Mouse (Mus musculus): ENCODE data around the gene BC037034. TPM values are rescaled to one million over a fixed set of nuclear protein-coding genes. Genes with fewer than 3 reads are reported as not detected.

BC037034 gene
- polyA plus RNA-seq, 2 experiments from 2014 or later, result 2.7 to 4.4 TPM

Other genes starting within 250 kb of the BC037034 start
- gene Smok3a, start 242.8 kb downstream of the BC037034 start, polyA plus RNA-seq (2017; shearing (Covaris generic)), result not detected
- gene Smok3b, start 242.6 kb downstream of the BC037034 start, polyA plus RNA-seq (2017; shearing (Covaris generic)), result not detected
- not detected for gene Smok3c, start 210.8 kb downstream of the BC037034 start, polyA plus RNA-seq (2017; shearing (Covaris generic))
- 10 to 100 TPM in 1 of 2 experiments, 1 to 10 TPM in 1; 9.2 to 13.0 TPM for gene Zkscan1, start 178.9 kb downstream of the BC037034 start, polyA plus RNA-seq (2017; shearing (Covaris generic))
- gene Zscan21, start 147.1 kb downstream of the BC037034 start, polyA plus RNA-seq (2017; shearing (Covaris generic)), result 10 to 100 TPM; 22.8 TPM
- gene Zfp113, start 108.3 kb downstream of the BC037034 start, polyA plus RNA-seq (2017; shearing (Covaris generic)), result 10 to 100 TPM; 10.6 to 20.3 TPM
- gene Cops6, start 103.0 kb downstream of the BC037034 start, polyA plus RNA-seq (2017; shearing (Covaris generic)), result 100 to 1,000 TPM; 184 to 231 TPM
- gene Ap4m1, start 92.0 kb downstream of the BC037034 start, polyA plus RNA-seq (2017; shearing (Covaris generic)), result 1 to 10 TPM; 5.3 to 6.1 TPM
- 10 to 100 TPM; 47.6 to 74.5 TPM for gene Mcm7, start 91.6 kb downstream of the BC037034 start, polyA plus RNA-seq (2017; shearing (Covaris generic))
- gene Taf6, start 76.6 kb downstream of the BC037034 start, polyA plus RNA-seq (2017; shearing (Covaris generic)), result 10 to 100 TPM; 60.5 to 73.4 TPM
- gene Cnpy4, start 76.5 kb downstream of the BC037034 start, polyA plus RNA-seq (2017; shearing (Covaris generic)), result 10 to 100 TPM; 42.2 to 61.8 TPM
- not detected for gene Mblac1, start 69.7 kb downstream of the BC037034 start, polyA plus RNA-seq (2017; shearing (Covaris generic))
- under 1 TPM in 1 of 2 experiments, not detected in 1; 0.31 TPM for gene Nxpe5, start 38.1 kb downstream of the BC037034 start, polyA plus RNA-seq (2017; shearing (Covaris generic))
- gene Lamtor4, start 8.6 kb downstream of the BC037034 start, polyA plus RNA-seq (2017; shearing (Covaris generic)), result 100 to 1,000 TPM; 111 to 120 TPM
- under 1 TPM in 1 of 2 experiments, not detected in 1; 0.77 TPM for gene Gal3st4, start 8.8 kb upstream of the BC037034 start, polyA plus RNA-seq (2017; shearing (Covaris generic))
- gene Gm43720, start 15.9 kb upstream of the BC037034 start, polyA plus RNA-seq (2017; shearing (Covaris generic)), result not detected
- under 1 TPM; 0.19 to 0.96 TPM for gene Gpc2, start 16.0 kb upstream of the BC037034 start, polyA plus RNA-seq (2017; shearing (Covaris generic))
- gene Stag3, start 16.2 kb upstream of the BC037034 start, polyA plus RNA-seq (2017; shearing (Covaris generic)), result under 1 TPM in 1 of 2 experiments, not detected in 1; 0.70 TPM
- 10 to 100 TPM; 12.0 to 12.9 TPM for gene Pvrig, start 77.9 kb upstream of the BC037034 start, polyA plus RNA-seq (2017; shearing (Covaris generic))
- 10 to 100 TPM; 17.5 to 19.9 TPM for gene Zfp157, start 177.4 kb upstream of the BC037034 start, polyA plus RNA-seq (2017; shearing (Covaris generic))